Mouse (Mus musculus): Measurements from ENCODE around the gene Rasgrf2.

Rasgrf2 gene

DNA sequence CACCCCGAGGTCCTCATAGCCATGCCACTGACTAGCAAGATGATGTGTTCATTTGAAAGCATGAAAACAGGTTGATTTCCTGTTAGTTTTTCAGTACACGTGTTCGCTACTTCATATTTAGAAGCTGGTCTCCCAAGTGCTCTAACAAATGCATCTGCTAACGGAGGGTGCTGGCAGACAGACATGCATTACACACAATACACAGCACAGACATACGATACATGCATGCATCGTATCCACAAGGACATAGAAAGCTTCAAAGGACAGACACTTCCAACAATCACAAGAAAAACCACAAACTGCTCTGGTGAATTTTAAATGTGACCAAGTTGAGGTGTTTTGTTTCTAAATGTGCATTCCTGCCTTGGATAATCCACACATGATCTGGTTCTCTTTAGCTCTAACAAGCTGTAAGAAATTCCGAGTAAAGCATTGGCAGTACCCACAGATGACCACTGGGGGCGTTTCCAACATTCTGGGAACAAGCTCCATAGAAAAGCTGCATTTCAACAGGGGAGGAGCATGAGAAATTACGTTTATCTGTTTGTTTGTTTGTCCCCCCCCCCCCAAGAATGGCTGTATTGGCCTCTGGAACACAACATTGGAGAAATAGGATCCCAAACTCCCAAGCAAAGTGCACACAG is 249.5 kb downstream of the Rasgrf2 start:
- CTCF ChIA-PET: no interaction called here

- CTCF ChIA-PET: no interaction called here
Measured at GRCm38 (mm10) chr13:91880256-91880655, 251.2 kb downstream of the Rasgrf2 start.

DNA sequence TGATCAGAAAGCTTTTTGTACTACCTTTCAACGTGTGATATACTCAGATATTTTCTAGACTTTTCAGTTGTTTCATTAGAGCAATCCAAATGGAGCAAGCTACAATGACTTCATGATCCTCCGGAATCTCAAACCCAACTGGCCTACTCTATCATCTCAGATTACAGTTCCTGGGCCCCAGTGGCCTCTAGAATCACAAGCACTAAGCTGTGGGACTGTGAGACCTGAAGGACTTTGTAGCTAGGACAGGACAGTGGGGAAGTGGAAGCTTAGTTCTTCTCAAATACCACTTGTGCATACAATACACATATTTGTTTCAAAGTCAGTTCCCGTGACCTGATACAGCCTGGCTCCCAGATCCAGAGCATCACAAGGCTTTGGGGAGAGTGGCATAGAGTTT is 253.5 kb downstream of the Rasgrf2 start:
- CTCF ChIA-PET: no interaction called here

GRCm38 (mm10) chr13:91877350-91877749 is 254.1 kb downstream of the Rasgrf2 start:
- CTCF ChIA-PET: no interaction called here

- CTCF ChIA-PET: no interaction called here
Measured at GRCm38 (mm10) chr13:91876741-91877349, 254.6 kb downstream of the Rasgrf2 start, which contains the start of gene Ckmt2. Ckmt2 (minus strand) TSS chr13:91876885.

- CTCF ChIA-PET: no interaction called here
Measured at GRCm38 (mm10) chr13:91875581-91875980, 255.9 kb downstream of the Rasgrf2 start.

DNA sequence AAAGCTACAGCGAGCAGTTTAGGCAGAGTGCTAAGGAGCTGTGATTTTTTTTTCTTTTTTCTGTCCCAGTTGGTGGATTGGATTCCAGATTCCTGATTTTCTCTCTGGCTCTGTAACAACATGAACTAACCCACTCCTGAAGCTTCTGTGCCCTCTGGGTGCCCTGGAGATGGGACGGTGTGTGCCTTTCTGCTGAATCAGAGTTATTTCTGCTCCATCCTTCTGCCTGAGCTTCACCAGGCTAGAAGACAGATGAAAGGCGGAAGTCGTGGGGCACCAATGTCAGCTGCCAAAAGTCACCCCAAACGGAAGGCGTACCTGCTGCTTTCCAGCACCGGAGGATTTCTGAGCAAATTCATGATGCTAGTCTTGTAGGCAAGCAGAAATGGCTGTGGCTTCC is 256.9 kb downstream of the Rasgrf2 start:
- CTCF ChIA-PET: no interaction called here

- CTCF ChIA-PET: no interaction called here
Measured at GRCm38 (mm10) chr13:91873734-91874329, 257.6 kb downstream of the Rasgrf2 start.

- CTCF ChIA-PET: no interaction called here
Measured at GRCm38 (mm10) chr13:91868577-91868976, 262.9 kb downstream of the Rasgrf2 start.

DNA sequence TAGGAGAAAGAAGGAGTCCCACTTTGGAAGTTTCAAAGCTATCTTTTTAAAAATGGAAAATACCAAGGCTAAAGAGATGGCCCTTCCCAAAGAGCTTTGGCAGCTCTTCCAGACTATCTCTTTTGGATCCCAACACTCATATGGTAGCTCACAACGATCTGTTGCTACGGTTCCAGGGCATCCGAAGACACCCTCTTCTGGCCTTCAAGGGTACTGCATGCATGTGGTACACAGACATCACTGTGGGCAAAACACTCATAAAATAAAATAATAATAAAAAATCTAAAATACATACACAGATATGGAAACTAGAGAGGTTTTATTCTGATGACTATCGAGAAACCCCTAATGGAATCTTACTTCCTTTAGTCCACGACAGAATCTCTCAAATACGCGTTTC is 272.6 kb downstream of the Rasgrf2 start:
- CTCF ChIA-PET: no interaction called here

GRCm38 (mm10) chr13:91857427-91857826 is 274.0 kb downstream of the Rasgrf2 start:
- CTCF ChIA-PET: no interaction called here

DNA sequence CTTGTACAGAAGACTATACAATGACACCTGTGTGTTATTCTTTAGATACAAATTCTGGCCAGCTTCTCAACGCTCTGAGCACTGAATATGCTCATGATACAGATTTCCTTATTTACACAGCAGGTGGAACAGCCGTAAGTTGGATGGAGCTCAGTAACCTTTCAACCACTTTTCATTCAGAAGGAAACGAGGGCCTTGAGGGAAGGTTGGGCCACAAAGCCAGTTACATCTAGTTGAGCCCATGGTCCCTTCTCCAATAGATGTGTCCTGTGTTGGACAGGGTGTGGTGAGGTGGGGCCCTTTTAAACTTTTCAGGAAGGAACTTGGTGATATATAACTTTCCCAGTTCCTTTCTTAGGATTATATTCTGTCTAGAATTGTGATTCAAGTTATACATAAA is 277.0 kb downstream of the Rasgrf2 start:
- CTCF ChIA-PET: no interaction called here
